Mouse (Mus musculus) large intestine, adult 2 months (tissue): ENCODE data around the gene Rsph14. TPM values are rescaled to one million over a fixed set of nuclear protein-coding genes. Genes with fewer than 3 reads are reported as not detected.

ENCODE experiments used
- DNase-seq: peaks from one replicate; pipeline ENCODE4 v3.0.0-alpha.2; 2012; ENCODE audit warnings: low read depth, low spot score
- WGBS: fragments of 180-500 bp; shearing (Covaris S2); methylation state at CpG from one replicate; pipeline ENCODE4 v1.1.7; 2018; 5-methylcytosine and 5-hydroxymethylcytosine counted together
- polyA plus RNA-seq: library from polyadenylated mRNA; depleted of rRNA; stranded (reverse); fragments of >200 nt; gene quantifications from 2 replicates; pipeline ENCODE4 v1.2.3, GENCODE M21; 2012

Gene Rsph14
- polyA plus RNA-seq, 1 experiment, result not detected

DNA sequence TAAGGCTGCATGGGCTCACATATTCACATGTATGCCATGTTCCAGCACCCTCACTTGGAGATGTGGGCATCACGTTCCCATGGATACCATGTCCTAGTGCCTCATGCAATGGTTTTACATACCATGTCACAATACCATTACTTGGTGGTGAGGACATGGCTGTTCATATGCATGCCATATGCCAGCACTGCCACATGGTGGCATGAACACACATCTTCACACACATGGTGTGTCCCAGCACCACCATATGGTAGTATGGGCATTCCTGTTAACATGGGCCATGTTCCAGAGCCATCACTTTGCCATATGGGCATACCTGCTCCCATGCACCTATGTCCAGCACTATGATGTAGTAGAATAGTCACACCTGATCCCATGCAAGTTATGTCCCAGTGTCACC, 91.6 kb downstream of the Rsph14 start:
- 79% methylated on average over 1 of the region's 1 CpGs for WGBS
- DNase-seq, result no peak

GRCm38 (mm10) chr10:74939300-74939699, 93.1 kb downstream of the Rsph14 start:
- no peak for DNase-seq
- WGBS, result 56% methylated on average over 3 of the region's 3 CpGs

DNA sequence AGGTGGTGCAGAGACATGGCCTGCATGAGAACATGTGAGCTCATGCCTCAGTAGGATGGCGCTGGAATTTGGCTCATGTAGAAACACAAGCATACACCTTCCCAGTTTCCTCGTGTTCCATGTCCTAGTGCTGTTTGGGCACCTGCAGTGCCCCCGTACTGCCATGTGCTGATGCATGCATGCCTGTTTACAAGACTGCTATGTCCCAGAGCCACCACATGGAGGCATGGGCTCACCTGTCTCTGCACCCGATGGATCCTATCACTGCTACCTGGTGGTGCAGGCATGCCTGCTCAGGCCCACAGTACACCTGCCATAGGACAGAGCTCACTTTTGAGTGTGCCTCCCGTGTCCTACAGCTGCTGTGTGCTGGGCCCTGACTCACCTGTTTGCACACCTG, 94.0 kb downstream of the Rsph14 start:
- 39% methylated on average over 5 of the region's 5 CpGs for WGBS
- DNase-seq, result no peak

GRCm38 (mm10) chr10:74937003-74937790, 95.2 kb downstream of the Rsph14 start:
- DNase-seq, result no peak

GRCm38 (mm10) chr10:74935016-74935415, 97.4 kb downstream of the Rsph14 start:
- DNase-seq, result no peak
- whole genome bisulfite sequencing, result 26% methylated on average over 6 of the region's 6 CpGs

More at GRCm38 (mm10) chr10:74937003-74937790, 95.2 kb downstream of the Rsph14 start:
- WGBS, result 81% methylated on average over 10 of the region's 10 CpGs

GRCm38 (mm10) chr10:74934521-74934920, 97.9 kb downstream of the Rsph14 start:
- WGBS, result 56% methylated on average over 12 of the region's 12 CpGs
- DNase-seq, result no peak

GRCm38 (mm10) chr10:74933548-74934190, 98.7 kb downstream of the Rsph14 start:
- WGBS, result 89% methylated on average over 19 of the region's 19 CpGs
- DNase-seq, result no peak

- no peak for DNase-seq
- WGBS, result 78% methylated on average over 6 of the region's 6 CpGs
Observed at GRCm38 (mm10) chr10:74932487-74932886, 99.9 kb downstream of the Rsph14 start.

GRCm38 (mm10) chr10:74931631-74932030, 100.8 kb downstream of the Rsph14 start:
- no peak for DNase-seq
- 78% methylated on average over 6 of the region's 6 CpGs for WGBS

GRCm38 (mm10) chr10:74930541-74930940, 101.8 kb downstream of the Rsph14 start:
- 65% methylated on average over 3 of the region's 3 CpGs for WGBS
- no peak for DNase-seq

- DNase-seq, result no peak
Observed at GRCm38 (mm10) chr10:74929578-74929977, 102.8 kb downstream of the Rsph14 start.

DNA sequence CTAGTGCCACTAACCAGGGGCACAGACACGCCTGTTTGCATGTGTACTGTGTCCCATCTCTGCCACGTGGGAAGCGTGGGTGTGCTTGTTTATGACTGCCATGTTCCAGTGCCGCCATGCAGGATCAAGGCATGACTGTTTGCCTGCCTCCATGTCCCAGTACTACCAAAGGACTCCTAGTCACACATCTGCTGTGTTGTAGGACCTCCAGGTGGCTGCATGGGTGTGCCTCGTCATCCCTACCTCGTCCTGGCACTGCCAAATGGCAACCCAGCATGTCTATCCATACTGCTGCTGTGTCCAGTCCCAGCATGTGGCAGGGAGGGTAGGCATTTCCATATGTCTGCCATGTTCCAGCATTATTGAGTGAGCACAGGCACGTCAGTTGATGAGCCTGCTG, 104.1 kb downstream of the Rsph14 start:
- 77% methylated on average over 7 of the region's 7 CpGs for WGBS
- no peak for DNase-seq

More at GRCm38 (mm10) chr10:74929578-74929977, 102.8 kb downstream of the Rsph14 start:
- WGBS, result 52% methylated on average over 6 of the region's 6 CpGs

DNA sequence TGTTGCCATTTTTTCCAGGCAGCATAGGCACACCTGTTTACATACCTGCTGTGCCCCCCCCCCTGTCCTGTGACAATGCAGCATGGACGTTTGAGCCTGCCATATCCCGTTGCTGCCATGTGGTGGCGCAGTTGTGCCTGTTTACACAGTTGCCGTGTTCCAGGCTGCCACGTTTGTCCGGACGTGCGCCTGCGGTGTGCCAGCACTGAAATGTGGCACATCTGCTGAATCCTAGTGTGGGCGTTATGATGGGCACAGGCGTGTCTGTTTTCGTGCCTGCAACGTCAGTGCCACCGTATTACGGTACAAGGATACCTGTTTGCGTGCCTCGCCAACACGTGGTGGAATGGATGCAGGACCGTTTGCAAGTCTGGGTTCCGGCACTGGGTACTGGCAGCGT, 107.1 kb downstream of the Rsph14 start:
- 16% methylated on average over 21 of the region's 21 CpGs for WGBS
- DNase-seq, result no peak

DNA sequence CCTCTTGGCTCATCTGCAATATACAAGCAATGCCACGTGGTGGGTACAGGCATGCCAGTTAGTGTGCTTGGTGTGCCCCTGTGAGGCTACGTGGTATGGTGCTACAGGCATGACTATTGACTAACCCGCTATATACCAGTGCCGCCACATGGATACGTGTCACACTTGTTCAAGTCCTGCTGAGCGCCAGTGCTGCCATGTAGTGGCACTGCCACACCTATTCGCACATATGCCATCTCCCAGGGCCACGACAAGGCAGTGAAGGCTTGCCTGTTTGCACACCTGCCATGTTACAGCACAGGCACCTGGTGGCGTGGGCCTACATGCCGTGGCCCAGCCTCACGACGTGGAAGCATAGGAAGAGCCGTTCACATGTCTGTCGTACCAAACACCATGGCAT, 108.1 kb downstream of the Rsph14 start:
- no peak for DNase-seq
- 84% methylated on average over 14 of the region's 14 CpGs for WGBS

DNA sequence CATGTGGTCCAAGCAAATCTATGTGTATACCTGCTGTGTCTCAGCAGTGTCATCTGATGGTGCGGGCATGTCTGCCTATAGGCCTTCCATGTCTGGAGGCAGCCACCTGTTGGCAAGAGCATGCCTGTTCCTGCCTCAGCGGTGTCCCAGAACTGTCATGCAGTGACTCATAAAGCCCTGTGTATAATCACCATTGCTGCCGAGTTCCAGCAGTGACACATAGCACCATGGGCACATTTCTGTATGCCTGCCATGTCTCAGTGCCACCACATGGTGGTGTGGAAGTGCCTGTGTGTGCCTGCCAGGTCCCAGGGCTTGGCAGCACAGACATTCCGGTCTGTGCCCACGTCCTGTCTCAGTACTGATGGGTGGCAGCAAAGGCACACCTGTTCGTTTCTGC, 109.6 kb downstream of the Rsph14 start:
- DNase-seq, result no peak
- WGBS, result 32% methylated on average over 6 of the region's 6 CpGs

- DNase-seq, result no peak
- WGBS, result 80% methylated on average over 11 of the region's 11 CpGs
Observed at GRCm38 (mm10) chr10:74921614-74922013, 110.8 kb downstream of the Rsph14 start.

- DNase-seq, result no peak
- 20% methylated on average over 17 of the region's 17 CpGs for WGBS
Observed at GRCm38 (mm10) chr10:74920853-74921567, 111.4 kb downstream of the Rsph14 start.

GRCm38 (mm10) chr10:74919277-74919676, 113.1 kb downstream of the Rsph14 start:
- 33% methylated on average over 5 of the region's 5 CpGs for WGBS
- no peak for DNase-seq

- DNase-seq, result no peak
- 60% methylated on average over 2 of the region's 2 CpGs for WGBS
Observed at GRCm38 (mm10) chr10:74908431-74908830, 124.0 kb downstream of the Rsph14 start.
